Mouse (Mus musculus): ENCODE results near the gene Zc2hc1b.
A peak's percentile ranks its signal among the peaks of the same experiment; 100 is the strongest.
"Not testable (repeated sequence)": the region's sequence is repeated elsewhere in the genome, so short reads cannot be mapped to it uniquely, and the experiment has no call there.

Zc2hc1b gene

GRCm38 (mm10) chr10:13177973-13178624, at the start of gene Zc2hc1b:
TSS of gene Zc2hc1b (minus strand) at chr10:13178023.
- no peak for DNase-seq (ENCODE audit: extremely low read depth, low read depth, low spot score)

- DNase-seq (ENCODE audit: extremely low read depth, low read depth, low spot score): no peak
These were observed 47.7 kb upstream of the Zc2hc1b start for GRCm38 (mm10) chr10:13225377-13226063.

- DNase-seq (ENCODE audit: extremely low read depth, low read depth, low spot score): no peak
These were observed 44.3 kb upstream of the Zc2hc1b start for GRCm38 (mm10) chr10:13222135-13222534.

GRCm38 (mm10) chr10:13220061-13220460, 42.2 kb upstream of the Zc2hc1b start:
- DNase-seq (ENCODE audit: extremely low read depth, low read depth, low spot score): no peak

- DNase-seq (ENCODE audit: extremely low read depth, low read depth, low spot score): no peak
These were observed 36.1 kb upstream of the Zc2hc1b start for GRCm38 (mm10) chr10:13213956-13214355.

- DNase-seq (ENCODE audit: extremely low read depth, low read depth, low spot score): no peak
These were observed 35.0 kb upstream of the Zc2hc1b start for GRCm38 (mm10) chr10:13212829-13213228.

- no peak for DNase-seq (ENCODE audit: extremely low read depth, low read depth, low spot score)
These were observed 34.5 kb upstream of the Zc2hc1b start for GRCm38 (mm10) chr10:13212326-13212725.

- DNase-seq (ENCODE audit: extremely low read depth, low read depth, low spot score): no peak
These were observed 32.3 kb upstream of the Zc2hc1b start for GRCm38 (mm10) chr10:13209930-13210637.

- DNase-seq (ENCODE audit: extremely low read depth, low read depth, low spot score): no peak
These were observed 31.7 kb upstream of the Zc2hc1b start for GRCm38 (mm10) chr10:13209506-13209905.

- no peak for DNase-seq (ENCODE audit: extremely low read depth, low read depth, low spot score)
These were observed 31.2 kb upstream of the Zc2hc1b start for GRCm38 (mm10) chr10:13209061-13209460.

GRCm38 (mm10) chr10:13201741-13202293, 24.0 kb upstream of the Zc2hc1b start:
- no peak for DNase-seq (ENCODE audit: extremely low read depth, low read depth, low spot score)

GRCm38 (mm10) chr10:13200862-13201261, 23.0 kb upstream of the Zc2hc1b start:
- DNase-seq (ENCODE audit: extremely low read depth, low read depth, low spot score): no peak

GRCm38 (mm10) chr10:13199234-13199633, 21.4 kb upstream of the Zc2hc1b start:
- no peak for DNase-seq (ENCODE audit: extremely low read depth, low read depth, low spot score)

- DNase-seq (ENCODE audit: extremely low read depth, low read depth, low spot score): no peak
These were observed 19.2 kb upstream of the Zc2hc1b start for GRCm38 (mm10) chr10:13196872-13197507.

GRCm38 (mm10) chr10:13193496-13193895, 15.7 kb upstream of the Zc2hc1b start:
- DNase-seq (ENCODE audit: extremely low read depth, low read depth, low spot score): not testable (repeated sequence)

- peak; percentile 52 for DNase-seq (ENCODE audit: extremely low read depth, low read depth, low spot score)
These were observed 15.0 kb upstream of the Zc2hc1b start, which contains the start of gene Ltv1 for GRCm38 (mm10) chr10:13192731-13193351. TSS of gene Ltv1 (minus strand) at chr10:13193168.

- DNase-seq (ENCODE audit: extremely low read depth, low read depth, low spot score): no peak
These were observed 12.1 kb upstream of the Zc2hc1b start for GRCm38 (mm10) chr10:13189881-13190280.

- DNase-seq (ENCODE audit: extremely low read depth, low read depth, low spot score): no peak
These were observed 8.9 kb upstream of the Zc2hc1b start for GRCm38 (mm10) chr10:13186754-13187153.

GRCm38 (mm10) chr10:13184170-13184766, 6.4 kb upstream of the Zc2hc1b start:
- DNase-seq (ENCODE audit: extremely low read depth, low read depth, low spot score): no peak

GRCm38 (mm10) chr10:13180211-13180610, 2.4 kb upstream of the Zc2hc1b start:
- no peak for DNase-seq (ENCODE audit: extremely low read depth, low read depth, low spot score)
